ENCODE assay signal across 24 mouse cellular contexts in genomic region chr12:31290951-31291350, GRCm38 (mm10). TPM values are rescaled to one million over a fixed set of nuclear protein-coding genes. Genes with fewer than 3 reads are reported as not detected.
DNase-seq lines count a peak whose midpoint lies in the region; ATAC-seq and TF ChIP-seq lines count a peak whose summit lies in the region.
"Had no signal": no experiment of that assay in that cellular context is flagged by ENCODE, and none has a peak within 500 bp of the region (broad histone marks: within the 10 kb centered on the region; RNA-seq: fewer than 3 reads in every experiment).

No protein-coding gene starts in this region.

- H3K4me2 ChIP-seq in midbrain, embryonic 11.5 days, result no peak overlapping the region
- no peak overlapping the region for H3K4me2 ChIP-seq in midbrain, embryonic 15.5 days
- H3K4me2 ChIP-seq in myocyte (ENCODE audit: low read depth), result peak overlapping the region; percentile 12
- H3K4me2 ChIP-seq: forebrain, embryonic 15.5 days; heart, embryonic 12.5 days had no signal

- no peaks in the 10 kb centered on the region for H3K36me3 ChIP-seq in midbrain, embryonic 11.5 days (ENCODE audit: control insufficient read depth, insufficient read depth, low read length)
- no peaks in the 10 kb centered on the region for H3K36me3 ChIP-seq in midbrain, embryonic 15.5 days (replicated peaks)
- peaks cover 49% of the 10 kb centered on the region for H3K36me3 ChIP-seq in myocyte (ENCODE audit: control insufficient read depth, insufficient read depth)
- H3K36me3 ChIP-seq: G1E had no signal

- 82% methylated on average over 3 of the region's 3 CpGs for WGBS in midbrain, embryonic 11.5 days
- WGBS in midbrain, embryonic 15.5 days, result 67% methylated on average over 3 of the region's 3 CpGs

- ATAC-seq in midbrain, embryonic 11.5 days (ENCODE audit: low FRiP score), result no peak
- ATAC-seq in midbrain, embryonic 15.5 days (replicated peaks), result no peak
- ATAC-seq: activated CD4-positive, CD25-positive, alpha-beta regulatory T cell, adult 4 months; forebrain, embryonic 15.5 days; intestine, embryonic 16.5 days; Patski had no signal

- H3K27ac ChIP-seq in midbrain, embryonic 11.5 days (ENCODE audit: low read depth, low read length), result no peak overlapping the region
- H3K27ac ChIP-seq in midbrain, embryonic 15.5 days, result no peak overlapping the region
- H3K27ac ChIP-seq: embryonic facial prominence, embryonic 10.5 days; forebrain, embryonic 15.5 days had no signal

- H3K9ac ChIP-seq in midbrain, embryonic 11.5 days (ENCODE audit: low read length), result no peak overlapping the region
- H3K9ac ChIP-seq in midbrain, embryonic 15.5 days, result no peak overlapping the region
- H3K9ac ChIP-seq: forebrain, embryonic 15.5 days; heart, embryonic 12.5 days had no signal

- H3K4me3 ChIP-seq in midbrain, embryonic 11.5 days (ENCODE audit: low read depth, low read length), result no peak overlapping the region
- H3K4me3 ChIP-seq in midbrain, embryonic 15.5 days, result no peak overlapping the region
- H3K4me3 ChIP-seq in myocyte, result no peak overlapping the region
- H3K4me3 ChIP-seq: embryonic facial prominence, embryonic 10.5 days; erythroblast, embryonic 14.5 days; forebrain, embryonic 15.5 days; heart, embryonic 12.5 days had no signal

- no peaks in the 10 kb centered on the region for H3K27me3 ChIP-seq in midbrain, embryonic 11.5 days (ENCODE audit: control insufficient read depth, insufficient read depth, low read length)
- no peaks in the 10 kb centered on the region for H3K27me3 ChIP-seq in midbrain, embryonic 15.5 days (replicated peaks)
- no peaks in the 10 kb centered on the region for H3K27me3 ChIP-seq in myocyte (ENCODE audit: control insufficient read depth, insufficient read depth, insufficient read length)
- H3K27me3 ChIP-seq: forebrain, embryonic 15.5 days; heart, embryonic 12.5 days; Patski had no signal

- DNase-seq in midbrain, embryonic 11.5 days (ENCODE audit: low spot score, missing footprints), result peak; percentile 74
- peak; percentile 78 for DNase-seq in Muller cell, postnatal 12 days (ENCODE audit: inconsistent ontology term)
- no peak for DNase-seq in left cerebral cortex, adult 11 months (ENCODE audit: low spot score)
- no peak for DNase-seq in c-Kit-positive CD71-positive TER-119-positive erythroid progenitor cells, embryonic 14.5 days (ENCODE audit: low spot score)
- DNase-seq: adrenal gland, postnatal 14 days; cerebellum, adult 2 months; cerebellum, postnatal 10 days; gastrocnemius, postnatal 14 days had no signal

- no peak overlapping the region for H3ac ChIP-seq in myocyte (ENCODE audit: control insufficient read depth, insufficient read length)

- H3K79me2 ChIP-seq in myocyte (ENCODE audit: control insufficient read depth, insufficient read depth), result no peaks in the 10 kb centered on the region

- no peaks in the 10 kb centered on the region for H3K9me3 ChIP-seq in midbrain, embryonic 11.5 days (ENCODE audit: control insufficient read depth, low read length)
- H3K9me3 ChIP-seq in midbrain, embryonic 15.5 days, result no peaks in the 10 kb centered on the region
- H3K9me3 ChIP-seq: forebrain, embryonic 15.5 days; G1E had no signal

- TF ChIP-seq POLR2A in myocyte (IDR thresholded peaks at IDR 0.05; ENCODE audit: insufficient read length, low read depth), result no peak

- H3K4me1 ChIP-seq in midbrain, embryonic 11.5 days (ENCODE audit: control insufficient read depth, insufficient read depth, low read length), result no peaks in the 10 kb centered on the region
- H3K4me1 ChIP-seq in midbrain, embryonic 15.5 days, result no peaks in the 10 kb centered on the region
- H3K4me1 ChIP-seq: forebrain, embryonic 15.5 days had no signal

TF ChIP-seq in myocyte, 11 proteins besides CTCF, POLR2A, EP300 and RAD21:
- no peak for TF ChIP-seq E2F4 (IDR thresholded peaks at IDR 0.05; ENCODE audit: insufficient read depth)
- no peak for TF ChIP-seq REST (IDR thresholded peaks at IDR 0.05; ENCODE audit: insufficient read depth, insufficient read length)
- no peak for TF ChIP-seq CEBPB (IDR thresholded peaks at IDR 0.05; ENCODE audit: insufficient read depth, poor library complexity, severe bottlenecking)
- TF ChIP-seq SRF (IDR thresholded peaks at IDR 0.05; ENCODE audit: control insufficient read depth, insufficient read length, low read depth), result no peak
- no peak for TF ChIP-seq USF1 (IDR thresholded peaks at IDR 0.05; ENCODE audit: low read depth)
- no peak for TF ChIP-seq MYOD1 (IDR thresholded peaks at IDR 0.05; ENCODE audit: control insufficient read depth in 1 of 3, insufficient read length in 2 of 3, low read depth in 2 of 3)
- TF ChIP-seq POLR2AphosphoS2 (IDR thresholded peaks at IDR 0.05; ENCODE audit: insufficient read length, low read depth), result no peak
- no peak for TF ChIP-seq TCF3 (IDR thresholded peaks at IDR 0.05; ENCODE audit: insufficient read length, low read depth)
- no peak for TF ChIP-seq MAX (IDR thresholded peaks at IDR 0.05; ENCODE audit: low read depth)
- TF ChIP-seq TCF12 (IDR thresholded peaks at IDR 0.05; ENCODE audit: insufficient read depth, poor library complexity, severe bottlenecking), result no peak
- no peak for TF ChIP-seq MYOG (IDR thresholded peaks at IDR 0.05; ENCODE audit: control insufficient read depth in 1 of 3, insufficient read depth in 1 of 3, insufficient read length in 2 of 3, low read depth in 2 of 3)
TF ChIP-seq in myocyte: peak in this region for 0.

RNA-seq across cellular contexts. Expression of gene Lamb1, which starts 25.9 kb away (rescaled TPM):
- 17.3 and 18.5 TPM in 2 replicates for polyA plus RNA-seq in midbrain, embryonic 11.5 days (2014; fragmentation: Nextera tagmentation; extraction: Ambion mirVana)
- 16.6 and 16.8 TPM in 2 replicates for polyA plus RNA-seq in midbrain, embryonic 15.5 days (2015; fragmentation: Nextera tagmentation; extraction: Ambion mirVana)
- polyA plus RNA-seq in myocyte (2012; fragmentation: generic; extraction: Trizol), result 69.4 TPM
- polyA plus RNA-seq: activated CD4-positive, CD25-positive, alpha-beta regulatory T cell, adult 4 months; G1E had no signal

RNA-seq across cellular contexts. Expression of gene Gm6993, which starts 50.4 kb away (rescaled TPM):
- polyA plus RNA-seq in midbrain, embryonic 11.5 days (2014; fragmentation: Nextera tagmentation; extraction: Ambion mirVana), result not detected in 2 replicates
- polyA plus RNA-seq in midbrain, embryonic 15.5 days (2015; fragmentation: Nextera tagmentation; extraction: Ambion mirVana), result not detected in 2 replicates
- not detected for polyA plus RNA-seq in myocyte (2012; fragmentation: generic; extraction: Trizol)
- polyA plus RNA-seq: activated CD4-positive, CD25-positive, alpha-beta regulatory T cell, adult 4 months; cerebellum, adult 2 months; embryonic facial prominence, embryonic 10.5 days; embryonic facial prominence, embryonic 14.5 days; erythroblast, embryonic 14.5 days; forebrain, embryonic 11.5 days; forebrain, embryonic 15.5 days; frontal cortex, adult 2 months; G1E; gonadal fat pad, adult 2 months; heart, embryonic 12.5 days; heart, embryonic 16.5 days; hindbrain, embryonic 11.5 days; intestine, embryonic 16.5 days; Patski had no signal

Comparison
In these comparisons a context has a peak if more than half of its experiments do, and no peak if none do; other contexts are left out.
1. DNase-seq: peak in midbrain, embryonic 11.5 days (single experiment) and Muller cell, postnatal 12 days (single experiment); none in left cerebral cortex, adult 11 months (single experiment) and c-Kit-positive CD71-positive TER-119-positive erythroid progenitor cells, embryonic 14.5 days (single experiment).